Mouse (Mus musculus) ovary, postnatal 10 days (tissue): ENCODE measurements around the gene Ptprt.

Experiments used
- DNase-seq: peaks from one replicate; pipeline ENCODE4 v3.0.0; 2022; ENCODE audit warnings: low spot score

Gene Ptprt

GRCm38 (mm10) chr2:162660941-162661386 is at the start of gene Ptprt:
TSS of gene Ptprt (minus strand) at chr2:162661147.
- DNase-seq = no peak

GRCm38 (mm10) chr2:162710443-162710842 is 49.5 kb upstream of the Ptprt start:
- DNase-seq = no peak

GRCm38 (mm10) chr2:162699691-162700090 is 38.7 kb upstream of the Ptprt start:
- DNase-seq = no peak

- no peak for DNase-seq
Measured at GRCm38 (mm10) chr2:162699036-162699435, 38.1 kb upstream of the Ptprt start.

- no peak for DNase-seq
Measured at GRCm38 (mm10) chr2:162698068-162698467, 37.1 kb upstream of the Ptprt start.

- DNase-seq = no peak
Measured at GRCm38 (mm10) chr2:162697151-162697550, 36.2 kb upstream of the Ptprt start.

GRCm38 (mm10) chr2:162692143-162692542 is 31.2 kb upstream of the Ptprt start:
- DNase-seq = no peak

GRCm38 (mm10) chr2:162682674-162683073 is 21.7 kb upstream of the Ptprt start:
- DNase-seq = peak; percentile 9

- no peak for DNase-seq
Measured at GRCm38 (mm10) chr2:162662431-162662970, 1.6 kb upstream of the Ptprt start.

- DNase-seq = no peak
Measured at GRCm38 (mm10) chr2:162661733-162662132, 786 bp upstream of the Ptprt start.

- DNase-seq = no peak
Measured at GRCm38 (mm10) chr2:162660231-162660940, 561 bp downstream of the Ptprt start.

- peak; percentile 83 for DNase-seq
Measured at GRCm38 (mm10) chr2:162658997-162659396, 1.9 kb downstream of the Ptprt start.

- DNase-seq = no peak
Measured at GRCm38 (mm10) chr2:162657541-162657940, 3.4 kb downstream of the Ptprt start.

GRCm38 (mm10) chr2:162654416-162654815 is 6.5 kb downstream of the Ptprt start:
- DNase-seq = no peak

- DNase-seq = no peak
Measured at GRCm38 (mm10) chr2:162638676-162639075, 22.3 kb downstream of the Ptprt start.

GRCm38 (mm10) chr2:162637537-162637936 is 23.4 kb downstream of the Ptprt start:
- no peak for DNase-seq

- DNase-seq = no peak
Measured at GRCm38 (mm10) chr2:162636387-162637009, 24.4 kb downstream of the Ptprt start.

- DNase-seq = no peak
Measured at GRCm38 (mm10) chr2:162634901-162635300, 26.0 kb downstream of the Ptprt start.

GRCm38 (mm10) chr2:162626076-162626475 is 34.9 kb downstream of the Ptprt start:
- no peak for DNase-seq

- no peak for DNase-seq
Measured at GRCm38 (mm10) chr2:162624707-162625106, 36.2 kb downstream of the Ptprt start.

- no peak for DNase-seq
Measured at GRCm38 (mm10) chr2:162614256-162614655, 46.7 kb downstream of the Ptprt start.

GRCm38 (mm10) chr2:162613480-162613879 is 47.5 kb downstream of the Ptprt start:
- no peak for DNase-seq

GRCm38 (mm10) chr2:162602721-162603120 is 58.2 kb downstream of the Ptprt start:
- no peak for DNase-seq
